Mouse (Mus musculus): ENCODE data around the gene Gm42906. TPM values are rescaled to one million over a fixed set of nuclear protein-coding genes. Genes with fewer than 3 reads are reported as not detected.

Gm42906 gene
- total RNA-seq, 2 experiments from 2014 or later: not detected

DNA sequence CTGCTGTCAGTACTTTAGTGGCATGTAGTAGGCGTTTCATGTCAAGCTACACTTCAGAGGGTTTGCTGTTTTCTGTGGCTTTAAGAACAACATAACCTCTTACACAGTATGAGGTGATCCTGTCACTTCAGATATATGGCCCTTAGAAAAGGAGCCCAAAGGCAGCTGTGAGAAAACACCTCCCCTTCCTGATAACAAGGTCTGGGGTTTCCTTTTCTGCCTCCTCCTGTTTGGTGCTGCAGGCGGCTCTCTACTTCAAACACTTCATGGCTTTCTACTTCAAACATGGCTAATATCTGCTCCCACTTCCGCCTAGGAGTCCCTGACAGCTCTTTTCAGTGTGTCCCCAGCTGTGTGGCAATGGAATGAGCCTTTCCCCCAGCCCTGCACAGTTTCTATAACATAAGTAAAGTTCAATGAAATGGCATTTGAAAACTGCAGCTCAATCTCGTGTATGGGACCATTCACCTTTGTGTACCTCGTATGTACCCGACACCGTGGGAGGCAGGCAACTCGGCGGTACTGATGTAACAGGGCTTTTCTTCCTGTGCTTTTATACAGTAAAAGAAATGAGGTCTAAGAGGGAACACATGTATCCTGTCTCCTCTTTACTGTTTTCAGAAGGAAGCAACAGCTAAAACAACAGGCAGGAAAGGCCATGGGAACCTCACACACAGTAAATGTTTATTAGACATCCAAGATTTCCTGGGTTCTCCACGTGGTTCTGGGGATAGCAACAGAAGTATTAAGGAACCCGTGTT is 180.7 kb downstream of the Gm42906 start:
- peak; percentile 59 for ATAC-seq (replicated peaks; ENCODE audit: low FRiP score, poor library complexity, severe bottlenecking)

DNA sequence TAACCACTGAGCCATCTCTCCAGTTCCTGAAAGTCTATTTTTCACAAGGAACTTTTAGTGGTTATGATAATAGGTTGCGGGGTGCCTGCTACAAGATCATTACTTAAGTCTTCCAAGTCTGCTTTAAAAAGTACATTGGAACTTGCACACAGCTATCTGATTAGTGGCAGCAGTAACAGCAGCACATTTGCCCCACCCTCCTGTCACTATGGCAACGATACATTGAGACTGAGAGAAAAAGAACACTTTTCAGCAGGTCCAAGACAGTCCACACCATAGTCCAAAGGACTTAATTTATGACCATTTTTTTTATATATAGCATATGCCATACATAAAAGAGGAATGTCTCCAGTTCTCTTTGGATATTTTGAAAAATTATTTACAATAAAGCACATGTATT is 181.7 kb downstream of the Gm42906 start:
- ATAC-seq (replicated peaks; ENCODE audit: low FRiP score, poor library complexity, severe bottlenecking): peak; percentile 49

DNA sequence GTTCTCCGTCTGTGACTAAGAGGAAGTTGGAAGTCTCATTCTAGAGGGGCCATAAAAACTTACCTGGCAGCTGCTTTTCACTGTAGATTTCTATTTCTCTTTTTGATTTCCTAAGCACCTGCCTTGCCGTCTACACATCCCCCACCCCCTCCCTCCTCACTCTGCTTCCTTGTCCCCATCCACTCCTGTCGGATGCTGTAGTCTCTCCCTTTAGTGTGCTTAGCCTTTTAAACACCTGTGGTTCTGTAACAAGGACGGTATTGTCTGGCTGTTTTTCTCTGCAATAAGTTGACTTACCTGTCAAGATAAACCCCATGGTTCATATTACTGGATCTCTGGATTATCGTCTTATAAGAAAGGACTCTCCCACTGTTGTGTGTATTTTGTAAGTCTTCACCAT is 182.4 kb downstream of the Gm42906 start:
- ATAC-seq (replicated peaks; ENCODE audit: low FRiP score, poor library complexity, severe bottlenecking): no peak

DNA sequence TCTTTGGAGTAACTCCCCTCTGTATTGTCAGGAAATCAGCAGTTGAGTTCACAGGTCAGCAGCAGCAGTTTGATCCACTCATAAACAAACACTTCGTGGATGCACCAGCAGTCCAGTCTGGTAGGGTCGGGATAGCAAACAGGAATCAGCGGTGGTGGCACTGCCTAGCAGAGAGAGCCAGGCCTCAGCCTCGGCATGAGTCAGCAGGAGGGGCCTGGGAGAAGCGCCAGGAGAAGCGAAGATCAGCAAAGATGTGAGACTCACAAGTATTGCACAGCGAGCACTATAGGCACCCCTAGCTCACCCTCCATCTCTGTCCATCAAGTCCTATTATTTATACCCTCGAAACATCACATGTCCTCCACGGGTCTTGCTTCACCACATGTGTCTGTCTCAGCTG is 189.2 kb downstream of the Gm42906 start:
- no peak for ATAC-seq (replicated peaks; ENCODE audit: low FRiP score, poor library complexity, severe bottlenecking)

DNA sequence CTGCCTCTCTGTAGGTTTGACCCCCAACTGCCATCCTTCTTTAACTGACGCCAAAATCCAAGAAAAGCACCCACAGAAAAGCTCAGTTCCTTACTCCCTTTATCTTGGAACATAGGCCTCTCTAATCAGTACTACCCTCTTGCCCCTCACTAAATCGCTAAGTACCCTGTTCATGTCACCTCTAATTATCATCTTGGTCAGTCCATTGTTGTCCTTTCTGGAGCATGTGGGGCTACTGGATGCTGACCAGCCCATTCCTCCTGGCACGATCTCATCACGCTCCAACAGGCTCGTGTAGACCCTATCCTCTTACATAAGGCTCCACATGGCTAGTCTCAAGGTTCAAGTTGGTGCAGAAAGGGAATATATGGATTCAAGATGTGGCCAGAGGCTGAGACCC is 191.6 kb downstream of the Gm42906 start:
- ATAC-seq (replicated peaks; ENCODE audit: low FRiP score, poor library complexity, severe bottlenecking): no peak

DNA sequence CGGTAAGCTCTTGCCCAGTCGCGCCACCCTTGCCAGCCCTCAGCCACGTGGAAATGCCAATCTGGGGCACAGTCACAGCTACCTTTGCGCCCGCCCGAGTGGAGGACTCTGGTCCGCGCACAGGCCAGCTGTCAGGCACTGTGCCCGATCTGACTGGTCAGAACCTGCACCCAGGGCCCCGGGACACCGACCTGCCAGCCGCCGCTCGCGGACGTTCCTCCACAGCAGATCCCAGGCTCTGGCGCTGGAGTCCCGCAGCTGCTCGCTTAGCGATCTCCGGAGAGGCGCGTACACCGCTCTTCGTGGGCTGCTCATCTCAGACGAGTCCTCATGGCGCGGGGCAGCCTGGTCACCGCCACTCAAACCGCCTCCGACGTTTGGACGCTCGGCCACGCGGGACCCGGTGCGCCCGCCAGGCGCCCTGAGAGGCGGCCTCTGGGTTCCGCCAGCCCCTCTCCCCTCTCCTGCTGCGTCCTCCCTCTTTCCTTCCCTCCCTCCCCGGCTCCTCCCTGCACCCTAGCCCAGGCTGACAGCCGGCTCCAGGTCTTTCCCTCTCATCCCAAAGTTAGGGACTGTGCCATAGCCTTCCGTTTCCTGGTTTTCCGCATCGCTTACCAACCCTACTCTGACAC is 194.4 kb downstream of the Gm42906 start, which contains the start of gene Stard13:
Gene Stard13 (minus strand): TSS at position 437 of the 632 bp plus-strand sequence.
- no peak for ATAC-seq (replicated peaks; ENCODE audit: low FRiP score, poor library complexity, severe bottlenecking)

DNA sequence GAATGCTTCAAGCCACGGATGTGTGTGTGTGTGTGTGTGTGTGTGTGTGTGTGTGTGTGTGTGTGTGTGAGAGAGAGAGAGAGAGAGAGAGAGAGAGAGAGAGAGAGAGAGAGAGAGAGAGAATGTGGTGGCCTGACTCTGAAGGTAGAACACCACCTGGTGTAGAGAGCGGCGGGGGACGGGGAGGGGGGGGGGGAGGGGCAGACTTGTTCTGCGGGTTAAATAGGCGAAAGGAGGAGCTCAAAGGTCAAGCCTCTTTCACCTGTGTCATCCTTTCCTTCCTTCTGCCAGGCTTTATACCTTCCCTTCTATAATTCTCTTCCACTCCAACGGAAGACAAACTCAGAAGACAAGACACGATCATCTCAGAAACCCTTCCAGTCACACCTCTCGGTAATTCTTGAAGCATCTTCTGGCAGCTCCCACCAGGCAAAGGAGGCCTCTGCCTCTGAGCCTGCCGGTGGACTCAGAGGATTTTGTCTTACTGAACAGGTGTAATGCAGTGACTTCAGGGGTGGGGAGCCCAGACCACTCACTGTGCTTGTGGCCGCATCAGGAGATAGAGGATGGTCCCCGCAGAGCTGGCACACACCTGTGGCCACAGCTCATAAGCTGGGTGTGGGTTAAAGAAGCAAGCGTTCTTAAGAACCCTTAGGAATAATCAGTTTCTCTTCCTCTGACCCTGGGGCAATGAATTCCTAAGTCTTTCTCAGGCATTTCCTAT is 195.2 kb downstream of the Gm42906 start:
- no peak for ATAC-seq (replicated peaks; ENCODE audit: low FRiP score, poor library complexity, severe bottlenecking)

DNA sequence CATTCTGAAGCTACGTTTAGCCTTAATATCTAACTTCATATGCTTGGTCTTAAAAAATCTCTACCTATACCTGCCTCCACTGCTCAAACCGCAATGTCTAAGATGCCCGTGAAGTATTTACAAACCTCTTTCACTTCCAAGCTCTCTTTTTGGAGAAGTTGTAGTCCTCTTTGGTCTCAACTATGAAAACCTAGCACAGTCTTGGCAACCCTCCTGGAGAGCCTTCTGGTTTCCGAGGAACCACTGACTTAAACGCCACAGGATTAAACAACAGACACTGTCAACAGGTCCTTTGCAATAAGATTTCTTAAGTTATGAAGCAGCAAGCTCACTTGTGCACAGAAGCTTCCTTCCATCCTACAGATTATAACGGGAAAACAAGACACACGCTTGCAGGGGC is 196.1 kb downstream of the Gm42906 start:
- ATAC-seq (replicated peaks; ENCODE audit: low FRiP score, poor library complexity, severe bottlenecking): no peak

DNA sequence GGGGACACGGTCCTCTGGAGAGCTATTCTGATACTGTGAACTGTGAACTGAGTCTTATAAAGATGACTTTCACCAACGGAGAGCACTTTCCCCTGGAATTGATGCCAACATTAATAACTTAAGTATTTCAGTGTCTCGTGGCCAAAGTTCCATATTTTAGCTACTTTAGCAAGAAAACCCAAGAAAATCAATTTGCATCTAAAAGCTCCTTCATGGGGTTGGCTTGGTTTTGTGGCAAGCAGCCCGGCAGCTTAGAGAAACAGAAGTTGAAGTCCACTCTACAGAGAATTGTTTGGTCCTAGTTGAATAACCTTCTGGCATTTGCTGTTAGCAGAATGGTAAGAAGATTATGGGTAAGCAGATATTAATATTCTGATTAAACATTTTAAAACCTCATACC is 196.6 kb downstream of the Gm42906 start:
- ATAC-seq (replicated peaks; ENCODE audit: low FRiP score, poor library complexity, severe bottlenecking): no peak

DNA sequence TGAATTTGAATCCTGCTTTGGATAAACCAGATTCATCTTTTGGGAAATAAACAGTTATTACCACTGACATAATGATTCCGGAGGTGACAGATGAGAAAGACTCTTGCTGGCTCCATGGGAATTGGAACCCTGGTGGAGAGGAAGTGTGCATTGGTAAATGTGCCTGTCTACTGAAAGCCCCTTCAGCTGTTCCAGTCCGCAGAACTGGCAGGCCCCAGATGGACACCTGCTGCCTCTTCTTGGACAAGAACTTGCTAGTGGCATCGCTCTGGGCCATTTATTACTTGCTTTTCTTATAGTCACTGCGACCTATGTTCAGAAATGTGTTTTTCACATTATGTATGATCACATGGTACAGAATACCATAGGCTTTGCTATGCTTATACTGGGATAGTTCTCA is 197.5 kb downstream of the Gm42906 start:
- no peak for ATAC-seq (replicated peaks; ENCODE audit: low FRiP score, poor library complexity, severe bottlenecking)

DNA sequence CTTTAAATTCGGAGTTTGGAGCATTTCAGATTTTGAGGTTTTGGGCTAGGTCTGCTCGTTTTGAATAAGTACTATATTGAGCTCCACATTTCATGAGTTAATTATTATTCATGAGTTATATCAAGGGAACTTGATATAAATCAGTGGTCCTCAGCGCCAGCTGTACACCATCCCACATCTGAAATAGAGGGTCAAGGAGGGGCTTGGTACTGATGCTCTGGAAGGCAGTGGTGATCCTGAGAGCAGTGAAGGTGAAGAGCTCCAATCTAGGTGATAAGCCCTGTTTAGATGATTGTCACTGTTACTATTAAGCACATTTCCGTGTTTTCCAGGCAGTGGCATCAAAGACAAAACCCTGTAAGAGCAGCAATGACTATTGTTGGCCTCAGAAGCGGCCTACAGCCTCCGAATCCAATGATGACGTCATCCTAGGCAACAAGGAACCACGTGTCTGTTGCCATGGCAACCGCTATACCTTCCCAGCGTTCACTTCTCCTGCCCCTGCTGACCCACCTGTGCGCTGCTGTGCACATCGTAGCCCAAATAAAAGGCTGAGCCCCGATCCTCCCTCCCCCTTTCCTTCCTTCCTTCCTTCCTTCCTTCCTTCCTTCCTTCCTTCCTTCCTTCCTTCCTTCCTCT is 199.5 kb downstream of the Gm42906 start:
- no peak for ATAC-seq (replicated peaks; ENCODE audit: low FRiP score, poor library complexity, severe bottlenecking)

DNA sequence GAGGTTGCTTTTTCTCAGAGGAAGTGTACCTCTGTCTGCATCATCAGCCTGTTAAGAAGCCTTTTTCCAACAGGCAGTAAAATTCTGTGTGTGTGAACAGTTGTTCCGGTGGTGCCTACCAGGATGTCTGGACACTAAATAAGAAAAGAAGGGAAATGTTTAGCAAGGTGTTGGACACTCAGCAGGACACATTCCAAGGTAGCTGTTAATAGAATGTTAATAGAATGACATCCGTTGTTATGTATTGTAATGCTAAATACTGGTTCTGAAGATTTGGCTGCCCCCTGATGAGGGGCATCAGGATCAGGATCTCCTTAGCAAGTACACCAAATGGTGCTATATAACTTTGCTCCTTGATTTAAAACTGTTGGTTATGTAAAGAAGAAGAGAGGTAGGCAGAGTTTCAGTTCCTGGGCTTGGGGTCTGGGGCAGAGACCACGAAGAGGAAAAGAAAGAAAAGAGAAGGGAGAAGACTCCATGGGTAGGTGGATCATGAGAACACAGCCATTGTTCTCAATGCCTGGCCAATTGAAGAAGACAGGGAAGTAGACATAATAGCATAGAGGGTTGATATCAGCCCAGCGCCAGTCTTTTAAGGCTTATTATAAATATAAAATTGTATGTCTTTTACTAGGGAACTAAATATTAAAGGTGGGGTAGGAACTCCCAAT is 204.1 kb downstream of the Gm42906 start:
- no peak for ATAC-seq (replicated peaks; ENCODE audit: low FRiP score, poor library complexity, severe bottlenecking)

DNA sequence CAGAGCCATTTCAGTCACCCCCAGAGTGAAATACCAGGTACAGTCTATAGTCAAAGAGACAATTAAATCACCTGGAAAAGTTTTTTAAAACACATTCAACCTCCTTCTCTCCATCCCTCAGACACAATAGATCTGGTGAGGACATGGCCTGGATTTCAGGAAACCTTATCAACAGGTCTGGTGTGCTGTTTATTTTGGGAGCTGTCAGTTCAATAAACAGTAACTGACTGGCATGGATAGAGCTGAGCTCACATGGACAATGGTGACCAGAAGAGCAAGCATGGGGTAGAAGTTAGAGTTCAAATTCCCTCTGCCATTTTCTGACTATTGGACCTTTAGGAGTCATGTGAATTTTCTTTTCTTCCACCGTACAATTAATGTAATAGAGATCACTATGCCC is 205.2 kb downstream of the Gm42906 start:
- ATAC-seq (replicated peaks; ENCODE audit: low FRiP score, poor library complexity, severe bottlenecking): no peak

DNA sequence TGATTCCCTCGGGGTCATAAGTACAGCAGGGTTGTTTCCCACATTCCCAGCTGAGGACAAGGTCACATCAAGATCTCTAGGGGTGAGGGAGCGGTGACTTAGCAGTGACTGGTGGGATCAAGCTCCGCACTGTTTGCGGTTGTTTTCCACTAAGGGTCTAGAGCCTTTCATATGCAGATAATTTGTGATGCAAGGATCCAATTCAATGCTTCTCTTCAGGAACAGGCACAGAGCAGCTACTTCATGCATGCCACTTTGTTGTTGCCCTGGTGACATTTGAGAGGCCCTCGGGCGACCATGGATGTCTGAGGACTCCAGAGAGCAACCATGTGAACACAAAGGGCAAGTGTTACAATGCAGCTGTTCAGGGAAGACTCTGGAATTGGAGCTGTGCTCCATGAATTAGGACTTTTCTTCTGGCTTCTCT is 209.3 kb downstream of the Gm42906 start:
- no peak for ATAC-seq (replicated peaks; ENCODE audit: low FRiP score, poor library complexity, severe bottlenecking)

DNA sequence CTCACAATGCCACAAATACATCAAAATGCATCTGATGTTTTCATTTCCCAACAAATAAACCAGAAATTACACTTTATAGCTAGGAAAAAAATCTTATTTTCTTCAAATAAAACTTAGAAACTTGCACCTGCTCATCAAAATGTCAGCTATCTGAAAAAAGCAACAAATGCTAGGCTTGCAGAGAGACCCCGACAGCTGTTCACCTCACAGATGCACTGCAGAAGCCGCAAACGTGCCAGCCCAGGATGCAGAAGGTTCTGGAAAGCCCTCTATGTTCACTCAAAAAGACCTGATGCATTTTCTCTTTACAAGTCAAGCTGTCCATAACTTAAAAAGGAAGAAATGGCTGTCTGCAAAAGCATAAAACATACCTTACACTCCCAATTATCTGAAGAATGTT is 214.9 kb downstream of the Gm42906 start:
- ATAC-seq (replicated peaks; ENCODE audit: low FRiP score, poor library complexity, severe bottlenecking): no peak

DNA sequence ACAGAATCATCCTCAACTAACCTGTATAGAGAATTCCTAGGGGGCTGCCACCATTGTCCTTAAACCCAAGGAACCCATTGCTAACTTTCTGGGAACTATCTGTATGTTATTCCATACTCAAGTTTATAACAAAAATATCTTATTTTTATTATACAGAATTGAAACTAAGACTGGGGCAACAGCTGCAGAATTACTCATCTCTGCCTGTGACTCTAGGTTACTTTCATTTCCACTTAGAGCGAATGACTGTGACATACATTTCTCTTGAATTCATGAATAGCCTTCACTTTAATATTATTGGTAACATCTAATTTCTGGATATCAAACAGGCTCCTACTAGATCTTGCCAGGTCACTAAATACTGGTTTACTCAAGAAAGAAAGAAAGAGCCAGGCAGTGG is 217.1 kb downstream of the Gm42906 start:
- no peak for ATAC-seq (replicated peaks; ENCODE audit: low FRiP score, poor library complexity, severe bottlenecking)

DNA sequence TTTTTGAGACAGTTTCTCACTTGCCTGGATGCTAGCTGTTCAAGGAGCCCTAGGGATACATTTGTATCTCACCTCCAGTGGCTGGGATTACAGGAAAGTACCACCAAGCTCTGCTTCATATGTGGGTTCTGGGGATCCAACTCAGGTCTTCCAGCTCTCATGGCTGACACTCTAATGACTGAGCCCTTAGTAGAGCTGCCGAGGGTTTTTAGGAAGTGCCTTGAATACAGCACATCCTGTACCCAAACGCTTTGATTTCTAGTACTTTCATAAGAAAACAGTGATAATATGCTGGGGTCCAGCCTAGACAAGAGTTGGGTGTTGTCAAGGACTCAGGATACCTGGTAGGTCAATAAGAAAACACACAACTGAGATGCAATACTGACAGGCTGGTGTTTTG is 217.9 kb downstream of the Gm42906 start:
- no peak for ATAC-seq (replicated peaks; ENCODE audit: low FRiP score, poor library complexity, severe bottlenecking)

DNA sequence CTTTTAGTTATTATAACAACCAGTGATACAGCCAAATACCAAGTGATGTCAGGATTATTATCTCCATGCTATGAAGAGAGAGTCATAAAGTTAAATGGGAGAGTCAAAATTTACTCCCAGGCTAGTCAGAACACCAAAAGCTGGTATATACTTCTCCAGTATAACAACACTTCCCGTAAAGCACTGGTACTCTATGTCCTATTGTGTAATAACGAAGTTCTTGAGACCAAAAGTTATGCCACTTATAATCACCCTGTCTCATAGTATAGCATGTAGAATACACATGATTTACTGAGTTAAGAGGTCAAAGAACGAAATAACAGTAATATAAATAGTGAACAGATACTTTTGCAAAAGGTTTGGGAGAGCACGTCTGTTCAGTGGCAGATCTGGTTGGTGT is 222.9 kb downstream of the Gm42906 start:
- ATAC-seq (replicated peaks; ENCODE audit: low FRiP score, poor library complexity, severe bottlenecking): no peak

DNA sequence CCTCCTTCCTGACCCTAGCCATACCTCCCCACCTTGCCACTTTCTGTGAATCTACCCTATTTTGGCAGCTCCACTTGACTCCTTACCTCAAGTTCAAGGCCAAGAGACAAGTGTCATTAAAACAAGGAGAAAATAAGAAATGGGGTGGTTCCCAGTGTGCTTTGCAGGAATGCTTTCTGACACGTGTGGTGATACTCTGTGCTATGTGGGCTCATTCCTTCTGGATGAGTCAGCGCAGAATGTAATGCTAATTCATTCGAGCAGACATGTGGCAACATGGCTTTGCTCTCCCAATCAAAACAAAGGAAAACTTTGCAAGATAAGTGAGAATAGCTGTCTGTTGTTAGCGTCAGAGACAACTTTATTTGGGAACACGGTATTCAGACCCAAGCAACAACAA is 225.0 kb downstream of the Gm42906 start:
- ATAC-seq (replicated peaks; ENCODE audit: low FRiP score, poor library complexity, severe bottlenecking): no peak

DNA sequence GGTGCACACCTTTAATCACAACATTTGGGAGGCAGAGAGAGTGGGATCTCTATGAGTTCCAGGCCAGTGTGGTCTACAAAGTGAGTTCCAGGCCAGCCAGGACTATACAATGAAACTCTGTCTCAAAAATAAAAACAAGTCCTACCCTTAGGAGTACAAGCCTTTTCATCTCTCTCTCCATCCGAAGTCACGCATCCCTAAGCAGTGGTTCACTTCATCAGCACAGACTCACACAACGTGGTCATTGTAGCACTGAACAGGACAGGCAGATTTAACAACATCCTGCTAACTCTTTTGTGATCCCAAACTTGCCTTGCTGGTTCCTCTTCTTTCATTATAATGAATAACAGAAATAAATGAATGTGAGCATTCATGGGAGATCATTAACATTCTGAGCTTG is 226.7 kb downstream of the Gm42906 start:
- ATAC-seq (replicated peaks; ENCODE audit: low FRiP score, poor library complexity, severe bottlenecking): no peak

All from erythroblast, adult 5-6 weeks (primary cell).